Mouse (Mus musculus) A20 (cell line): ENCODE data around the gene Shisa8.

ENCODE experiments used
- DNase-seq: peaks from one replicate; pipeline ENCODE4 v3.0.0-alpha.2; 2011; ENCODE audit warnings: low read depth, low spot score

The Shisa8 gene

GRCm38 (mm10) chr15:82223657-82224601 is 11.3 kb upstream of the Shisa8 start, which contains the start of gene Tnfrsf13c:
Gene Tnfrsf13c (minus strand): TSS chr15:82224369.
- peak; percentile 92 for DNase-seq

- peak; percentile 63 for DNase-seq
These were observed 10.6 kb upstream of the Shisa8 start for GRCm38 (mm10) chr15:82223251-82223650.

GRCm38 (mm10) chr15:82221104-82221860 is 8.7 kb upstream of the Shisa8 start:
- peak; percentile 87 for DNase-seq

GRCm38 (mm10) chr15:82220003-82220675 is 7.5 kb upstream of the Shisa8 start:
- DNase-seq, result peak; percentile 50

- peak; percentile 97 for DNase-seq
These were observed 6.4 kb upstream of the Shisa8 start for GRCm38 (mm10) chr15:82218778-82219666.

- peak; percentile 74 for DNase-seq
These were observed 5.4 kb upstream of the Shisa8 start for GRCm38 (mm10) chr15:82217980-82218379.

GRCm38 (mm10) chr15:82217039-82217438 is 4.4 kb upstream of the Shisa8 start:
- DNase-seq, result peak; percentile 65

- no peak for DNase-seq
These were observed 3.7 kb upstream of the Shisa8 start for GRCm38 (mm10) chr15:82216142-82216827.

GRCm38 (mm10) chr15:82215332-82216046 is 2.9 kb upstream of the Shisa8 start:
- no peak for DNase-seq

- DNase-seq, result no peak
These were observed 607 bp upstream of the Shisa8 start for GRCm38 (mm10) chr15:82213222-82213621.

- no peak for DNase-seq
These were observed 484 bp downstream of the Shisa8 start for GRCm38 (mm10) chr15:82211911-82212751.

- no peak for DNase-seq
These were observed 1.3 kb downstream of the Shisa8 start for GRCm38 (mm10) chr15:82211281-82211680.

GRCm38 (mm10) chr15:82210801-82211200 is 1.8 kb downstream of the Shisa8 start:
- no peak for DNase-seq

GRCm38 (mm10) chr15:82209295-82210050 is 3.1 kb downstream of the Shisa8 start:
- no peak for DNase-seq

GRCm38 (mm10) chr15:82208307-82208706 is 4.3 kb downstream of the Shisa8 start:
- DNase-seq, result no peak

- DNase-seq, result no peak
These were observed 5.0 kb downstream of the Shisa8 start for GRCm38 (mm10) chr15:82207504-82208219.

GRCm38 (mm10) chr15:82207105-82207459 is 5.5 kb downstream of the Shisa8 start:
- no peak for DNase-seq
